Mouse (Mus musculus): ENCODE results near the gene Olfr725.

The Olfr725 gene

DNA sequence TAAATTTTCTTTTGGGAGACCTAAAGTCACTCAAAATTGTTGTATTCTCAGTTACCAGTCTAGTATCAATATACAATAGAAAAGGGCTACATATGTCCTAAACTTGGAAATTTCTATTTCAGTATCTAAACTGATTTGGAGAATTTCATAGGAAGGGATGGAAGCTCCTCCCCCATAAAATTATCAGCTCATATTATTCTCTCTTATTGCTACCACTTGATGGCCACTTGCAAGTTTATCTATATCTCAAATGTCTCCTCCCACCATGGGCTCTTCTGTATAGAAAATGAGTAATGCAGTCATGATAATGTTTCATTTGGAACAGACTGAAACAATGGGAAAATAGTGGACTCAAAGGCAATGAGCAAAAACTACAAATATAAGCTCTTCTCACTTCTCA is at the start of gene Olfr725:
Gene Olfr725 (minus strand): TSS at position 101 of the 400 bp plus-strand sequence.
- DNase-seq: no peak

- DNase-seq: no peak
These were observed 22.5 kb upstream of the Olfr725 start for GRCm38 (mm10) chr14:50062733-50063104.

GRCm38 (mm10) chr14:50061955-50062732 is 22.0 kb upstream of the Olfr725 start:
- DNase-seq: peak; percentile 75

GRCm38 (mm10) chr14:50061590-50061954 is 21.4 kb upstream of the Olfr725 start:
- DNase-seq: no peak

- DNase-seq: peak; percentile 6
These were observed 21.0 kb upstream of the Olfr725 start for GRCm38 (mm10) chr14:50061179-50061578.

GRCm38 (mm10) chr14:50032041-50032440 is 8.1 kb downstream of the Olfr725 start:
- no peak for DNase-seq

DNA sequence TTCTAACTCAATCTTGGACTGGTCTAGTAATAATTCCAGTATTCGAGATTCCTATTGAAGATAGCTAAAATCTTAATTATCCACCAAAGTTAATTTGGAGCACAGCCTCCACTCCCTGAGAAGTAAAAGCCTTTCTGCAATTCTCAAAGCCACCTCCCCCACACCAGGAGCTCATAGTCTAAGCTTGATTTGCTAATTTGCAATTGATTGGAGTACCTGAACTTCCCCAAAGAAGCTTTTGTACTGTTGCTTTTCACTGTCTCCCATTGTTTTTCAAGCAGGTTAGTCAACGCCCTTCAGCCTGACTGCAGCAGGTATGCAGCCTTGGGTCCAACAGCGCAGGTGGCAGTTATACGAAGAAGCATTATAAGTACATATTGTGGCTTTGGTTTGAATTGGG is 8.8 kb downstream of the Olfr725 start:
- no peak for DNase-seq

- no peak for DNase-seq
These were observed 13.8 kb downstream of the Olfr725 start for GRCm38 (mm10) chr14:50026371-50026770.
